Mouse (Mus musculus) heart, embryonic 10.5 days (tissue): ENCODE results near the gene Abhd12. TPM values are rescaled to one million over a fixed set of nuclear protein-coding genes. Genes with fewer than 3 reads are reported as not detected.
A peak's percentile ranks its signal among the peaks of the same experiment; 100 is the strongest.
"Not testable (repeated sequence)": the region's sequence is repeated elsewhere in the genome, so short reads cannot be mapped to it uniquely, and the experiment has no call there.

Experiments
- DNase-seq: peaks from one replicate; pipeline ENCODE4 v3.0.0-alpha.2; 2017; ENCODE audit warnings: low spot score
- H3K27ac ChIP-seq: fragments of 300-500 bp; sonication (generic); 2 replicates; pipeline ENCODE4 v1.5.1; 2016; ENCODE audit warnings: mild to moderate bottlenecking
- H3K27me3 ChIP-seq: fragments of 300-500 bp; sonication (generic); 2 replicates; pipeline ENCODE4 v1.6.1; 2016; ENCODE audit warnings: mild to moderate bottlenecking; ENCODE audit not compliant: poor library complexity, insufficient read depth, severe bottlenecking
- H3K36me3 ChIP-seq: fragments of 300-500 bp; sonication (generic); 2 replicates; pipeline ENCODE4 v1.6.1; 2016; ENCODE audit warnings: mild to moderate bottlenecking, moderate library complexity
- H3K4me1 ChIP-seq: fragments of 300-500 bp; sonication (generic); 2 replicates; pipeline ENCODE4 v1.6.1; 2016; ENCODE audit warnings: mild to moderate bottlenecking
- H3K4me3 ChIP-seq: fragments of 300-500 bp; sonication (generic); 2 replicates; pipeline ENCODE4 v1.5.1; 2016; ENCODE audit warnings: mild to moderate bottlenecking, moderate library complexity
- H3K9me3 ChIP-seq: fragments of 300-500 bp; sonication (generic); 2 replicates; pipeline ENCODE4 v1.6.1; 2016; ENCODE audit warnings: mild to moderate bottlenecking, moderate library complexity
- WGBS: fragments of 180-500 bp; shearing (Covaris S2); methylation state at CpG from one replicate; pipeline ENCODE4 v1.1.7; 2016; 5-methylcytosine and 5-hydroxymethylcytosine counted together
- polyA plus RNA-seq: library from polyadenylated mRNA; unstranded; fragments of >200 nt; fragmentation: Nextera tagmentation; extraction: Ambion mirVana; gene quantifications from 2 replicates; pipeline ENCODE4 v1.2.1, GENCODE M21; 2016

The Abhd12 gene
- polyA plus RNA-seq, 1 experiment from 2014 or later = 53.7 TPM

DNA sequence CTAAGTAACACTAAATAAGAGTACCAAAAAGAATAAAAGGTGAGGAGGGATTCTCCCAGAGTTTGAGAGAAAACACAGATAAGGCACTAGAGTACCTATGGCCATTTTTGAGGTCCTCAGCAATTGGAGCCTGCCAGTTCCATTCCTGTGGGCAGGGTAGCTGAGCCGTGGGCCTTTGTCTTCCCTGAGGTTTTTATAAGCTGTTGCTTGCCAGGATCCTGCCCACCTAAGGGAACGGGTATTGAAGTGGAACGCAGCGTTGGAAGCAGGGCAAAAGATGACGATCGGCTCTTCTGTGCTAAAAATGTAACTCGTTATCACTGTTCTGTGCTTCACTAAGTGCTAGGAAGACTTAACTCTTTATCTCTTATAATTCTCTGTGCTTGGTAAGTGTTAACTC lies 19.0 kb upstream of the Abhd12 start:
- H3K27me3 ChIP-seq = no peaks in the 10 kb centered on the region
- H3K27ac ChIP-seq = no peak overlapping the region
- H3K4me1 ChIP-seq = 0 out of 2 replicates have a peak, but pooled peaks cover 11% of the 10 kb centered on the region
- WGBS = 48% methylated on average over 7 of the region's 7 CpGs
- H3K9me3 ChIP-seq = no peaks in the 10 kb centered on the region
- DNase-seq = peak; percentile 25
- H3K36me3 ChIP-seq = peaks cover 35% of the 10 kb centered on the region
- no peak overlapping the region for H3K4me3 ChIP-seq

DNA sequence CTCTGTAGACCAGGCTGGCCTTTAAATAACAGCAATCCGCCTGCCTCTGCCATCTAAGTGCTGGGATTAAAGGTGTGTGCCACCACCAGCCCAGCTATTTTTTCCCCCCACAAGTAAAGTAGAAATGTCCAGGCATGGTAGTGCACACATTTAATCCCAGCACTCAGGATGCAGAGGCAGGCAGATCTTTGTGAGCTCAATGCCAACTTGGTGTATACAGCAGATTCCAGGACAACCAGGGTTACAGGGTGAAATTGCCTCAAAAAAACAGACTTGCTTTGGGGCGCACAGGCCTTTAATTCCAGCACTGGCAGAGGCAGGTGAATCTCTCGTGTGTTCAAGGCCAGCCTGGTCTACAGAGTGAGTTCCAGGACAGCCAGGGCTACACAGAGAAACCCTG lies 18.5 kb upstream of the Abhd12 start:
- Histone ChIP-seq H3K27ac (no peak overlapping the region; the same call in 1 of the 2 replicates), H3K36me3 (peaks cover 40% of the 10 kb centered on the region), H3K4me1 (0 out of 2 replicates have a peak, but pooled peaks cover 11% of the 10 kb centered on the region), H3K9me3 (no peaks in the 10 kb centered on the region), H3K4me3 (no peak overlapping the region), H3K27me3 (no peaks in the 10 kb centered on the region)
- 88% methylated on average over 3 of the region's 3 CpGs for WGBS
- DNase-seq = peak; percentile 53

DNA sequence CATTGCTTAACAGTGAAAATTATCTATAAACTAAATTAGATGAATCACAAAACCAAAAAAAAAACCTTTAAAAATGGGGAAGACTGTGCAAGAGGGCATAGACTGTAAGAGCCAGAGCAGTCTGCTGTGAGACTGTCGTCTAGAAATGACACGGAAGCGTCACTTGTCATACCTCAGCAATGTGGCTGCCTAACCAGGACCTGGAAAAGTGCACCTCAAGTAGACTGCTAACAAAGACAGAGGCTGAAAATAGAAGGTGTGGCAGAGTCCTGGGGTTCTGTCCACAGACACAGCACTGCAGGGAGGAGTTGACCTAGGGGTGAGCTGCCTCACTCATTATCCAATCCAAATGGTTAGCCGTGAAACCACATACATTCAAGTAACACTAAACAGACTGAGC lies 17.6 kb upstream of the Abhd12 start:
- Histone ChIP-seq H3K9me3 (no peaks in the 10 kb centered on the region), H3K4me1 (0 out of 2 replicates have a peak, but pooled peaks cover 11% of the 10 kb centered on the region), H3K27ac (no peak overlapping the region), H3K36me3 (peaks cover 42% of the 10 kb centered on the region), H3K4me3 (no peak overlapping the region), H3K27me3 (no peaks in the 10 kb centered on the region)
- DNase-seq = peak; percentile 75
- 69% methylated on average over 4 of the region's 4 CpGs for WGBS

DNA sequence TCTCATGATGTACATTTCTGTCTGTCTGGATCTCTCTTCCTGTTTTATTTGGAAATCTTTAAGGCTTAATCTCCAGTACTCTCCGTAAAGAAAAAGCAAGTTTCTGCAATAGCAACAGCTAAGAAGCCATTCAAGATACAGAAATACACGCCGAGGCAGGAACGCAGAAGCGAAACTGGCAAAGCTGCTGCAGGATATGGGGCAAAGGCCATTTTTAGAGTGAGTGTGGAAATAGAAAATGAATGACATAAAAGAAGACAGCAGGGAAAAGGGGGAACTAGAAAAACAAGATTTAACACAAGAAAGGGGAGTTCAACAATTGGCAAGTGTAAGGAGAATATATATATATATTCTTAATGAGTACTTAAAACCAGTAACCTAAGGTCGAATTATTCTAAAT lies 17.2 kb upstream of the Abhd12 start:
- H3K4me3 ChIP-seq = no peak overlapping the region
- peaks cover 45% of the 10 kb centered on the region for H3K36me3 ChIP-seq
- no peaks in the 10 kb centered on the region for H3K27me3 ChIP-seq
- 0 out of 2 replicates have a peak, but pooled peaks cover 11% of the 10 kb centered on the region for H3K4me1 ChIP-seq
- H3K9me3 ChIP-seq = no peaks in the 10 kb centered on the region
- DNase-seq = peak; percentile 20
- 86% methylated on average over 6 of the region's 6 CpGs for WGBS
- no peak overlapping the region for H3K27ac ChIP-seq

DNA sequence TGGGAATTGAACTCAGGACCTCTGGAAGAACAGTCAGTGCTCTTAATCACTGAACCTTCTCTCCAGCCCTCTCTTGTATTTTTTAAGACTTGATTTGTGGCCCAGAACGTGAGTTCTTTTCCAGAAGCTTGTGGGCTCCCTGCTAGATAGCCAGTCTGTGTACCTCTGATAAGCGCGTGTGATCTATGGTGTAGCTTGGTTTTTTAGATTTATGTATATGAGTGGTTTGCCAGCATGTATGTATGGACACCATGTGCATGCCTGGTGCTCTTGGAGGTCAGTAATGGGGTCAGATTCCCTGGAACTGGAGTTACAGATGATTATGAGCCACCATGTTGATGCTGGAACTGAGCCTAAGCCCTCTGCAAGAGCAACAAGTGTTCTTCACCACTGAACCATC lies 16.0 kb upstream of the Abhd12 start:
- Histone ChIP-seq H3K4me1 (0 out of 2 replicates have a peak, but pooled peaks cover 11% of the 10 kb centered on the region), H3K36me3 (peaks cover 44% of the 10 kb centered on the region), H3K9me3 (no peaks in the 10 kb centered on the region), H3K27ac (no peak overlapping the region), H3K27me3 (no peaks in the 10 kb centered on the region), H3K4me3 (no peak overlapping the region)
- DNase-seq = peak; percentile 36
- 92% methylated on average over 3 of the region's 3 CpGs for WGBS

DNA sequence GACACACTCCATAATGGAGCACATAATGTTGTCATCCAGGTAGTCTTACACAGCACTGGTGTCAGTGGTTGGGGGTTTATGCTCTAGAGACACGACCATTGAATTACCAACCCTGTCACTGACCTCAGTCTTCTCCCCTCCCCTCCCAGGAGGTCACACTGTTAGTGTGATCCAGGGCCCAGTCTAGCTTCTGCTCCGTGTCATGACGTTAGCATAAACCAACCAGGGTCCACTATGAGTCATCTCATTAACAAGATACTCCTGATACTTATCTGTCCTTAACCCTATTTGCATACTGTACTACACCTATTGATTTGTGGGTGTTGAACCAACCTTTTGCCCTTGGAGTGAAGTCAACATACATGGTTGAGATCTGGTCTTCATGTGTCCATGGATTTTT lies 14.2 kb upstream of the Abhd12 start:
- H3K4me1 ChIP-seq = 0 out of 2 replicates have a peak, but pooled peaks cover 10% of the 10 kb centered on the region
- peaks cover 41% of the 10 kb centered on the region for H3K36me3 ChIP-seq
- 90% methylated on average over 3 of the region's 3 CpGs for WGBS
- no peaks in the 10 kb centered on the region for H3K27me3 ChIP-seq
- H3K27ac ChIP-seq = no peak overlapping the region
- H3K4me3 ChIP-seq = no peak overlapping the region
- DNase-seq = peak; percentile 6
- no peaks in the 10 kb centered on the region for H3K9me3 ChIP-seq

DNA sequence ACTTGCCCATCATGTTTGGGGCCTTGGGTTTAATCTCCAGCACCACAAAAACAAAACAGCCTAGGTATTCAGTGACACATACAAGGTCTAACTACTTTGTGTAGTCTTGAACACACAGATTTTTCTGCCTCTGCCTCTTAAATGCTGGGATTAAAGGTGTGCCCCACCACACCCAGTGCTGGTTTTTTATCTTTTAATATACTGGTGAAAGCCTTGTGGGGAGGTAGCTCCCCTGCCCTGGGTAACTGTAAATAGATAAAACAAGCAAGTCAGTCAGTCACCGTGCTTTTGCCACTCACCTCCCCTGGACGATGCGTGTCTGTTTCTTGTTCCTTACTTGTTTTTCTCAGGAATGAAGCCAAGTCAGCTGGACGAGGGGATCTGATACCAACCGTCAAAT lies 11.2 kb upstream of the Abhd12 start:
- Histone ChIP-seq H3K27me3 (no peaks in the 10 kb centered on the region), H3K27ac (no peak overlapping the region), H3K4me3 (no peak overlapping the region), H3K36me3 (peaks cover 33% of the 10 kb centered on the region), H3K9me3 (no peaks in the 10 kb centered on the region), H3K4me1 (no peaks in the 10 kb centered on the region)
- DNase-seq = peak; percentile 42
- 78% methylated on average over 5 of the region's 5 CpGs for WGBS

DNA sequence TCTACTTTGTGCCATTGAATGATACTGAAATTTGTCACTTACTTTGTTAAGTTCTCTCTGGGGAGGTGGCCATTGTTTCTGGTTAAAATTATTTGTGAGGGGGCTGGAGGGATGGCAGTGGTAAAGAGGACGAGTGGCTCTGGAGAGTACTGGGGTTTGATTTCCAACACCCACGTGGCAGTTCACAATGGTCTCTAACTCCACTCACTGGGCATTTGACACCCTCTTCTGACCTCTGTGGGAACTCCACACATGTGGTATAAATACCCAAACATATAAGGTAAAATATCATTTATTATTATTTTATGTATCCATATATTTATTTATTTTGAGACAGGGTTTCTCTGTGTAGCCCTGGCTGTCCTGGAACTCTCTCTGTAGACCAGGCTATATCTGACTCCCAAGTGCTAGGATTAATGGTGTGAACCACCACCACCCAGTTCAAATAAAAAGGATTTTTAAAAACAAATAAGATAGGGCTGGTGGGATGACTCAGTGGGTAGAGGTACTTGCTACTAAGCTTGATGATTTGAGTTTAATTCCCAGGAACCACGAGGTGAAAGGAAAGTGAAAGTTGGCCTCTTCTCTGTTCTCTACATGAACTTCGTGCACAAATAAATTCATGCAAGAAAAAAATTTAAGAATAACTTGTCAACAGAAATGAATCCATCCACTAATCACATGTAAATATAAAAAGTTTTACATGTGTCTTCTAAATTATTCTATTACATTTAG lies 10.4 kb upstream of the Abhd12 start:
- DNase-seq = peak; percentile 61
- H3K27me3 ChIP-seq = no peaks in the 10 kb centered on the region
- H3K27ac ChIP-seq = no peak overlapping the region
- no peak overlapping the region for H3K4me3 ChIP-seq
- 80% methylated on average over 4 of the region's 4 CpGs for WGBS
- H3K9me3 ChIP-seq = no peaks in the 10 kb centered on the region
- H3K36me3 ChIP-seq = peaks cover 30% of the 10 kb centered on the region
- H3K4me1 ChIP-seq = peaks cover 5% of the 10 kb centered on the region; the same call in 1 of the 2 replicates

DNA sequence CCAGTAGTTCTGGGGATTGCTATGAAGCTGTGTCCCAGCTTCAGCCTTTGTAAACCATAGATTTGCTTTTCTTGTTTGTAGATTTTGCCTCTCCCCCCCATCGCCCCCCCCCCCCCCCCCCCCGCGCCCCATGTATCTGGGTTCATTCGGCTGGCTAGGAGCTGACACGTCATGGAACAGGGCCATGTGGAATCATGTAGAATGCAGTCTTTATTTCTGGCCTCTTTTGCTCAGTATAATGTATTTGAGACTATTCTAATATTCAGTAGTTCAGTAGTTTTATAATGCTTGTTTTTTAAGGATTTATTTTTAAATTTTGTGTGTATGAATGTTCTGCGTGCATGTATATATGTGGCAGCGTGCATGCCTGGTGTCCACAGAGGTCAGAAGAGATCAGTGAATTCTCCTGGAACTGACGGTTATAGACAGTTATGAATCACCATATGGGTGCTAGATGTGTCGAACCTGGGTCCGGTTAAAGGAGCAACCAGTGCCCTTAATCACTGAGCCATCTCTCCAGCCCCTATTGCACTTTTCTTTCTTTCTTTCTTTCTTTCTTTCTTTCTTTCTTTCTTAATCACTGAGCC lies 5.8 kb upstream of the Abhd12 start:
- WGBS = 59% methylated on average over 7 of the region's 10 CpGs
- Histone ChIP-seq H3K4me3 (peak overlapping the region; percentile 68), H3K27me3 (no peaks in the 10 kb centered on the region), H3K27ac (peak overlapping the region; percentile 90), H3K4me1 (peaks cover 5% of the 10 kb centered on the region; the same call in 1 of the 2 replicates), H3K9me3 (no peaks in the 10 kb centered on the region), H3K36me3 (no peaks in the 10 kb centered on the region)
- peak; percentile 27 for DNase-seq

DNA sequence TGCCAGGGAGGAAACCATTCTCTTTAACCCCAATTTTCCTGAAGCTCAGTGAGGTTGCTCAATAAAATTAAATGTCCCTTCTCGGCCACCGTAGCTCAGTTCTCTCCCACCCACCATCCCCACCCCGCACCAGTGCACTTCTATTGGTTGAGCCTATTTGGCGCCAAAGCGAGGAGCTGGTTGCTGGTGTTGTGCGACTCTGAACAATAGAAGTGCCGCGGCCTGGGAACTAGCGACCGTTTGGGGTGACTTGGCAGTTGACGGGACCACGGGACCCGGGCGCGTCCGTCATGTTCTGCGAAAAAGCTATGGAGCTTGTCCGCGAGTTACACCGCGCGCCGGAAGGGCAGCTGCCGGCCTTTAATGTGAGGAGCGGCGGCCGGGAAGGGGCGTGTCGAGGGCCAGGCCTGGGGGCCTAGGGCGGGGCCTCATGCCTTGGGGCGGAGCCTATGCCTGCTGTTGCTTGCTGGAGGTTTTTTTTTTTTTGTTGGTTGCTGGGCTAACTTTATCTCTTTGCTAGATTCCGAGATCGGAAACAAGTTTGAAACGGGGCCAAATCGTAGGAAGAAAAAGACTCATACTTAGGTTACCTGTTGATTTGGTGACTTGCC lies 5.0 kb upstream of the Abhd12 start:
- Histone ChIP-seq H3K36me3 (no peaks in the 10 kb centered on the region), H3K4me1 (peaks cover 5% of the 10 kb centered on the region; the same call in 1 of the 2 replicates), H3K4me3 (peak overlapping the region; percentile 68), H3K27ac (peak overlapping the region; percentile 90), H3K27me3 (no peaks in the 10 kb centered on the region), H3K9me3 (no peaks in the 10 kb centered on the region)
- under 1% methylated on average over 35 of the region's 35 CpGs for WGBS
- DNase-seq = peak; percentile 96

DNA sequence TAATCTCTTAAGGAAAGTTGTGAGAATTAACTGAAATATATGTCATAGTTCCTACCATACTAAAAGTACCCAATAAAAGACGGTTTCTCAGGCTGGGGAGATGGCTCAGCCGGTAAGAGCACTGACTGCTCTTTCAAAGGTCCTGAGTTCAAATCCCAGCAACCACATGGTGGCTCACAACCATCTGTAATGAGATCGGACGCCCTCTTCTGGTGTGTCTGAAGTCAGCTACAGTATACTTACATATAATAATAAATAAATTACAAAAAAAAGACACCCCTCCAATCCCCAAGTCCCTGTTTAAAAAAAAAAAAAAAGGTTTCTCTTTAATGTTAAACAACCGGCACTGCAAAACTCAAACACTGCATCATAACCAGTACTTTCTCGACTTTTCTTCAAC lies 4.3 kb upstream of the Abhd12 start:
- not testable (repeated sequence) for DNase-seq, H3K9me3 ChIP-seq, H3K4me1 ChIP-seq, H3K27me3 ChIP-seq, H3K36me3 ChIP-seq
- peak overlapping the region; percentile 68; the same call in 1 of the 2 replicates for H3K4me3 ChIP-seq
- 43% methylated on average over 6 of the region's 6 CpGs for WGBS
- peak overlapping the region; percentile 90 for H3K27ac ChIP-seq

DNA sequence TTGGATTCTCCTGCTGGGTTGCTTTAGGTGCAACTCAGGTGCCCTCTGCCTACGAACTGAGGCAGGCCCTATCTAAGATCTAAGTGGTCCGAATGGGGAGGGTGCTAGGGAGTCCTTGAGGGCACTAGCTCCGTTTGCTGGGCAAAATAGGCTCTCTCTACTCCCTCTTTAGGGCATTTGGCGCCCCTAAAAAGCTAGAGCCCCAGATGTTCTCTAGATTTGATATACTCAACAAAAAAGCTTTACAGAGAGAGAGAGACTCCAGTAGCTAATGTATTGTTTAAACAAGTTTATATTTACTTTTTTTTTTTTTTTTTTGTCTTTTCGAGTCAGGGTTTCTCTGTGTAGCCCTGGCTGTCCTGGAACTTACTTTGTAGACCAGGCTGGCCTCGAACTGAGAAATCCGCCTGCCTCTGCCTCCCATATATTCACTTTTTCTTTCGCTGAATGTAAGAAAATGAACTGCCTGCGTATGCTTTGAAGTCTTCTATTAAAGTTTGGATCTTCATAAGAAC lies 452 bp upstream of the Abhd12 start, which contains the start of gene Gins1:
Gene Gins1, plus strand, starts transcription at position 465 of the 515 bp plus-strand sequence.
- DNase-seq = peak; percentile 42
- Histone ChIP-seq H3K27me3 (no peaks in the 10 kb centered on the region), H3K4me1 (peaks cover 9% of the 10 kb centered on the region), H3K4me3 (peak within 1 kb of the TSS; percentile 83), H3K9me3 (no peaks in the 10 kb centered on the region), H3K36me3 (peaks cover 3% of the 10 kb centered on the region; the same call in 1 of the 2 replicates), H3K27ac (peak within 1 kb of the TSS; percentile 92)
- 34% methylated on average over 9 of the region's 9 CpGs for WGBS

DNA sequence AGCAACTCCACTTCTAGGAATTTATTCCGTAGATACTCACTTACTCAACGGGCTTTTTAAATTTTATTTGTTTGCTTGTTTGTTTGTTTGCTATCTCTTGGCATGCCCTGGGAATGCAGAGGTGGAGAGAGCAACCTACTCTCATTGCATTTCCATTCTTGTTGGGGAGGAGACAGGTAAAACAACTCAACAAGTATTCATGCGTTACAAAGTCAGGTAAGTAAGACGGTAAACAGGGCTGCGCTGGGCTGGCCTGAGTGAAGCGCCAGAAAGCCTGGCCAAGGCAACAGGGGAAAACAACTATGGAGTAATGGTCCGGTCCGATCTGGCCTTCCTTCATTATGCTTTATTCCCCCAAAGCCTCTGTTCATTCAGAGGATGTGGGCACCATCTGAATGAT lies 2.2 kb downstream of the Abhd12 start:
- Histone ChIP-seq H3K4me3 (no peak overlapping the region), H3K4me1 (peaks cover 9% of the 10 kb centered on the region), H3K27me3 (no peaks in the 10 kb centered on the region), H3K36me3 (peaks cover 3% of the 10 kb centered on the region; the same call in 1 of the 2 replicates), H3K9me3 (no peaks in the 10 kb centered on the region), H3K27ac (no peak overlapping the region)
- no peak for DNase-seq
- 90% methylated on average over 8 of the region's 8 CpGs for WGBS
